Mouse (Mus musculus) liver, adult (tissue): Measurements from ENCODE around the gene Abhd5.

Experiments used
- GATA4 ChIP-seq: IDR thresholded peaks from 2 replicates; pipeline ENCODE4 v1.6.1; 2014; ENCODE audit warnings: mild to moderate bottlenecking, low read length; ENCODE audit not compliant: insufficient replicate concordance

Abhd5 gene

DNA sequence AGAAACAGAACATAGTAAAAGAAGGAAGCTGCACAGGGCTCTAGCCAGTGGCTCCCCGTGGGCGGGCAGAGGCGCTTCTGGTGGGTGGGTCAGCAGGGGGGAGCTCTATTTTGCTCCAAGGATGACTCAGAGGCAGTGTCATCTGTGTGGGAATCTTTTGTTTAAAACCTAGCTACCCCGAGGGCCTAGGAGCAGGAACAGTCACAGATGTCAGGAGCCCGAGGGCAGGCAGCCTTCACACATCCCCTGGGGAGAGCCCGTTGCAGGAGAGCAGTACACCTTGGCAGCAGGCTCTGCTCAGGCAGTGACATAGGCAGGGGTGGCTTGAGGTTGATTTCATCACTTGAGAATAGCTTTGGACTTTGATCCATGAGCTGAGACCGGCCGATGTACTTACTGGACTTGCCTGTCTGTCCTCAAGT, 13.9 kb upstream of the Abhd5 start:
- TF ChIP-seq GATA4 = no peak

DNA sequence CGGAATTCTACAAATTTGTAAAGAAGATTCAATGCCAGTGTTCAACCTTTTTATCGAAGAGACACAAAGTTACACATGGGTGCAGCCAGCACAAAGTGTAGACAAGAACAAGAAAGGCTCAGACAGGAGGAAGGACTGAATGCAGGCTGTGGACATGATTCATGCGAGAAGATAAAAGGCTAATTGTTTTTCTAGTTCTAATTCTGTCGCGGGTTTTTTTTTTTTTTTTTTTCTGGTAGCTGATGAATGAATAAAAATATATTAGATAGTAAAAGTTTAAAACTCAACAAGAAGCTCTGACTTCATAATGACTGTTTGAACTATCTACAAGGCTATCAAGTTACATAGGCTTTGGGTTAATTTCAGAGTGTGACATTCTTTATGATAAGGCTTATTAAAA, 11.4 kb upstream of the Abhd5 start:
- no peak for TF ChIP-seq GATA4

DNA sequence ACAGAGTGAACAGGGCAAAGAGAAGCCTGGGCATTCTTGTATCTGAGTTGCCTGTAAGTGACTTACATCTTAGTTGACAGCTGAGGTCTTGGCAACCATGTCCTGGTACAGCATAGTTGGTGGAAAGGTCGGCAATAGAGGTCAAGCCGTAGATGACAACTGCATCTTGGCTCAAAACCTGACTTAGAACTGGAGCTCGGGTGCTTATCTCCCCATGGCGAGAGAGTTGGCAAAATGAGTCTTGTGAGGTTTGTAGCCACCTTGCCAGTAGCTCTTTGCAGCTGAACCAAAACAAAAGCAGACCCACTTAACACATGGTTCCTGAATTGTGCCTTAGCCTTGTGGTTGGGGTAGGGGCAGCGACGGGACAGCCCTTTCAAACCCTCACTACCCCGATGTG, 8.0 kb upstream of the Abhd5 start:
- no peak for TF ChIP-seq GATA4

DNA sequence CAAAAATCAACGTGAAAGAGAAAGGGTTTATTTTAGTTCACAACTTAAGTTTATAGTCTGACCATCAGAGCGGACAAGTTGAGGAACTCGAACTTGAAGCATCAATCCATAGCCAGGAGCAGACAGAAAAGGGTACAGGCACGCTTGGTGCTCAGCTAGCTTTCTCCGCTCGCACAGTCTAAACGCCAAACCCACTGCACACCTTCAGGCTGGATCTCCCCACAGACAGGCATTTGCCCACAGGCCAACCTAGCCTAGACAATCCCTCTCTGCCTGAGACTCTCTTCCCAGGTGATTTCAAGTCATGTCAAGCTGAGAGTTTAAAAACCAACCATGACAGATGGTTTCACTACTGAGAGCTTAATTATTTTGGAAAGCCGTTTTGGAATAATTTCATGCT, 6.8 kb upstream of the Abhd5 start:
- no peak for TF ChIP-seq GATA4

DNA sequence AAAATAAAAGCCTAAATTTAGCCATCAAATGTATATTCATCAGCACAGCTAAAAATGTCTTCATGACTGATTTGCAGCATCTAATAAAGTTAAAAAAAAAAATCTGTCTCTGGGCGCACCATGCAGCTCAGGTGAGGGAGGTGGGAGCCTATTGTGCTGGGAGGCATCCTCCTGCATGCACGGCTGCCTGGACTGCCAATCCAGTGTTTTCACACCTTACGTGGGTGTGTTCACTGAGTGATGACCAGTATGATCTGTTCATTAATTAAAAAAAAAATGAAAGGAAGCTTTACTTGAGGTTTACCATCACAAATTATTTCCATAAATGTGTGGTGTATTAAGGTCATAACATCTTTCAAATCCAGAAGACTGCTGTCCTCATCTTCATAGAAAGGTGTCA, 6.1 kb upstream of the Abhd5 start:
- TF ChIP-seq GATA4 = no peak

DNA sequence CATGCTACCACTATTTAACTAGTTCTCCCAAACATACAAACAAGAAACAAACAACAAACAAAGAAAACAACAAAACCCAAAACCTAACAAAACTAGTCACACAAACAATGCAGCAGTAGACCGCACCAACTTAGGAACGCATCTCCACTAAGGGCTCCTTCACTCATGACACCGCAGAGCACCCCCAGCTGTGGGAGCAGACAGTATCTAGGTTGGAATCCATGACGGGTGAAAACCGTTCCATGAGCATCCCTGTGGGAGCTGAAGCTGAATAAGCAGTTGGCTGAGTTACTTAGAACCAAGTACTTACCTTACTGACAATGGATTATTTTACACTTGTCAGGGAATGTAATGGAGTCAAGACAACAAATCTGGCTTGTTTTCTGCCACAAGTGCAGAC, 5.3 kb upstream of the Abhd5 start:
- no peak for TF ChIP-seq GATA4

DNA sequence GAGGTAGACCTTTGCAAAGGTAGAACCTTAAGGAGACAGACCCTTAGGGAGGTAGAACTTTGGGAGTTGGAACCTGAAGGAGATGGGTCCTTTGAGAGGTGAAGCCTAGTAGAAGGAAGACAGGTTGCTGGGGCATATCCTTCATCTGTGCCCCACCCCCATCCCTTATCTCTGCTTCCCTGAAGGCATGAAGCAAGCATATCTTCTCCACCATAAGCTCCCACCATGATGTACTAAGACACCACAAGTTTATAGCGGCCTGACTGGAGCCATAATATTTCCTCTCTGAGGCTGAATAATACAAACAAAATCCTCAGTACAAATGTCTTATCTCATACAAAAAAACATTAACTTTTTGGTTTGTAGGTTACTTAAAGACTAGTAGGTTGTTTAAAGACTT, 3.5 kb upstream of the Abhd5 start:
- TF ChIP-seq GATA4 = no peak

DNA sequence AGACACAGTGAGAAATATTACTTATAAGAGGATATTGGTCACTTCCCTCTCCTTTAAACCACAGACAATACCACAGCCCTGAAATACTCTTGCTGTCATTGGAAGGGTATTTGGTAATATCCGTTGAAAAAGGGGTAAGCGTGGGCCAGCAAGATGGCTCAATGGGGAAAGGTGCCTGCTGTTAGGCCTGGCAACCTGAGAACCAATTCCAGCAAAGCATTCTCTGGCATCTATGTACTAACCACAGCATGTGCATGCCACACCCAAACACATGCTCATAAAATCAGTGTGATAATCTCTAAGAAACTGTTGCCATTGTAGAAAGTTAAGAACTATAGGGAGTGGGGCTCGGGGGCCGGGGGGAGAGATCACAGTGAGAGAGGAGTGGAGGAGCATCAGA, 2.1 kb upstream of the Abhd5 start:
- no peak for TF ChIP-seq GATA4

DNA sequence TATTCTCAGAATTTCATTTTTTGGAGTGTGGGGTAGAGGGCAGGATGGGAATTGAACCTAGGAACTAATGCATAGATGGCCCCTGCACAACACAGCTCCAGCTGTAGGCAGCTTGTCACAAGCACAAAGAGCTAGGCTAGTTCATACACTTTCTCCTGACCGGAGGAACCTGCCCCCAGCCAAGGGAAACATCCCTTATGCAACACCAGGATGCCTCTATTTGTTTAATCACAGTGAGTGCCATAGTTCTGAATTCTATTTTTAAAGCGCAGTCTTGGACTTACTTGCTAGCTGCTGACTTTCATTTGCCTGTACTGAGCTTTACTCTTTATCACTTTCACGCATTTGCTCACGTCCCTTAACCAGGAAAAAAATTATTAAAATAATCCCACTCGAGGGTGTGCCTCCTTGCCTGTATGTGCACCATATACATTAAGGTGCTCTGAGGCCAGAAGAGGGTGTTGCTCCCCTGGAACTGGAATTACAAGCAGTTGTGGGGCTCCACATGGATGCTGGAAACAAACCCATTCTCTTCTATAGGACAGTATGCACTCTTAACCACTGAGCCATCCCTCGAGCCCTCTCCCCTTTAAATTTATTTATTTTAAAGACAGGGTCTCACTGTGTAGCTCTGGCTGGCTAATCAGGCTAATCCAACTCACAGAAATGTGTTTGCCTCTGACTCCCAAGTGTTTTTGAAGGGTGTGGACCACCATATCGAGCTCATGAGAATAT, 845 bp upstream of the Abhd5 start:
- no peak for TF ChIP-seq GATA4

DNA sequence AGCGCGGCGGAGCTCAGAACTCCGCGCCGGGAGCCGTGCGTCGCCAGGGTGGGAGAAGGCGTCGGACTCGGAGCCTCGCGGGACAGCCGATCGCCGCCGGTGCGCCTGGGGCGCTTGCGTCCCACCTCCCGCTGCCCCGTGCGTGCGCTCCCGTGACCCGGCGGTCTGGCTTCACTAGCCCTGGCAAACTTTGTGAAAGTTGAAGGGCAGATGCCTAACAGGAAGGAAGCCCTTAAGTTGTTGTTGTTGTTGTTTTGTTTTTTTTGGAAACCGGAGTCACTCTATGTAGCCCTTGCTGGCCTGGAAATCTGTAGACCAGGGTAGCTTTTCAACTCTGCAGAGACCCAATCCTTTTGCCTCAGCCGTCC, 601 bp downstream of the Abhd5 start:
- no peak for TF ChIP-seq GATA4

DNA sequence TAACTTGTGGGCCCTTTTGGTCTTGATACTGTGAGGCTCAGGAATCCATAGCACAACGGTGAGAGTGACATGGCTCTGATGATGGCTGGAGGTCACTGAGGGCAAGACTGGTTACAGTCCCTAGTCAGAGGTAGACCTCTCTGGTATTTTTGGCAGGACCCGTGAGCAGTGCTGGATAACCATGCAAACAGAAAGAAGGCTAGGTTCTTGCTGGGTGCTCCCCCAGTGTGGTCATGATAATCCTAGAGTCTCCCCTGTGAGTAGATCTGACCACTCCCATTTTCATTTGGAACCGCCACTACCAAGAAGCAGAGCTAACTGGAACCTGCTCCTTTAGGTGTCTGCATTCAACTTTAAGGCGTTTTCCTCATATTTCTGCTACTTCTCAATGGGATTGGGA, 1.5 kb downstream of the Abhd5 start:
- TF ChIP-seq GATA4 = no peak

DNA sequence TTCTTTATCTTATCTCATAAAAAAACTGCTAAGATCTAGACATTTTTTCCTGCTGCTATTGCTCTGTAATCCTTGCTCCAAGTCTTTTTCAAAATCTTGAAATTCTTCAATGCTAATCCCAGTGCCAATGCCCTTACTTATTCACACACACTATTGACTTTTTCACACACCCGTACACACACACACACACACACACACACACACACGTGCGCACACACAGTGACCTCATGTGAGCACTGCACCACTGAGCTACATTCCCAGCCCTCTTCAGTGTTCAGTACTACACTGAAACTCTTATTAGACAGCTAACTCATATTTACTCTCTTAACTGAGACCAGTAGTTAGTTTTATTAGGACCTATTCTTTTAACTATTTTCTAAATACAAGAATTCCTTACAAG, 2.8 kb downstream of the Abhd5 start:
- no peak for TF ChIP-seq GATA4

DNA sequence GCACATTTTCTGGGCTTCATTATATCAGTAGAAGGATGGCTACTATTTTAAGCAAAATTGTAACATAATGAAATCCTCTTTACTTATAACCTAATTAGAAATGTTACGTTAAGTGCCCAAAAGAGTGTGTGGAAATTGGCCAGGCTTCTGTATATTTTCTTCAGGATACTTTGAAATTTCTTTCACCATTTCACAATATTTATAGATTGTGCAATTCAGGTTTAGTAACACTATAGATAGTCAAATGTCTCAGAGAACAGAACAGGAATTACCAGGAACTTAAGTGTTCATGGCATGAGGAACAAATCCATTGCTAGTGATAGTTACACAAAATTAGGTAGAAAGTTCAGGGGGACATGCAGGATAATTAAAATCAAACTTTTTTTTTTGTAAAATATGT, 5.7 kb downstream of the Abhd5 start:
- no peak for TF ChIP-seq GATA4

DNA sequence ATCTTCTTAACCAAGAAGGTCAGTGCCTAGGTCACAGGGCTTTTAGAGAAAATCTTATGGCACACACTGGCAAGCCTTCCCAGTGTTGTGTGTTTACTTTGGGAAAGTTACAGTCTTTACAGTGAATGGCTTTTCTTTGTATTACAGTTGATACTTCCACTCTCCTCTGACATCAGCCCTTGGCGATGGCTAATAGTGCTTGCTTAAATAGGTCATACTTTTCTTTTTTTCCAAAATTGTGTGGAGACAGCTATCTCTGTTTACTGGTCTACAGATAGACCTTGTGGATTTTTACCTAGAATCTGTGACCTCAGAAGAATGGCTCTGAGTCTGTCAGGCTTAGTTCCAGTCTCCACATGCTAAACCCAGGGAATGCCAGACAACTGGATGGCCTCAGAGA, 6.2 kb downstream of the Abhd5 start:
- no peak for TF ChIP-seq GATA4

DNA sequence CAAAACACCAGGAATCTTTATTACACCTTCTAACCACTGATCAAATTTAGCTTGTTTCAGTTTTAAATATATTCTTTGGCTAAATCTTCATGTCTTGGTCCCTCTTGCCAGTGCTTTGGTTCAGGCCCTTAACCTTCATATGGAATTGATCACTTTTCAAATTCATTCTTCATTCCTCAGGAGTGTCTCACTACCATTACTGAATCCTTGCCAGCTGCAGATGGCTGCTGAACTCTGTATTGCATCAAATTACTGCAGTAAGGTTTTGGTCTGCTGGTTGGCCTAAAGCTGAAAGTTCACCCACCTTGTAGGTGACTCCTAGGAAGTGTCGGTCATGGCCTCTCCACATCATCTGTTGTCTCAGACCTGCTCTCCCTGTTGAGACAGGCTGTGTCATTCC, 12.8 kb downstream of the Abhd5 start:
- TF ChIP-seq GATA4 = no peak

DNA sequence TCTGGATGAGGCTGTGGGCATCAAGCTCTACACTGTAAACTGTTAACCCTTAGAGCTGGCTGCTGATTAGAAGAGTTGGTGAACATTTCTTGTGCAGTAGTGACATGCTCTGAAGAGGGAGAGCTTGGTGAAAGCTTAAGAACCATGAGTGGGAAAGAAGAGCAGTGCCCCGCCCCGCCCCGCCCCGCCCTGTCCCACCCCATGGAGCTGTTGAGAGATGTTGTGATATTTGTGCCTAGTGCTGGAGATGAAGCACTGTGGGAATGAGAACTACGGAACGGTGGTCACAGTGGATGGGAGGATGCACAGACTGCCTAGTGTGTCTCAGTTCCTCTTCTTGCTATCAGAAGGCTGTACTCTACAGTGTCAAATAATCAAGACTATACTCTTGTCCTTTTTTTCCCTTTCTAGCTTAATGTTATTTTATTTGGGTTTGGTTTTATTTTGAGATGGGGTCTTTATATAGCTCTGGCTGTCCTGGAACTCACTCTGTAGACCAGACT, 18.9 kb downstream of the Abhd5 start:
- no peak for TF ChIP-seq GATA4

DNA sequence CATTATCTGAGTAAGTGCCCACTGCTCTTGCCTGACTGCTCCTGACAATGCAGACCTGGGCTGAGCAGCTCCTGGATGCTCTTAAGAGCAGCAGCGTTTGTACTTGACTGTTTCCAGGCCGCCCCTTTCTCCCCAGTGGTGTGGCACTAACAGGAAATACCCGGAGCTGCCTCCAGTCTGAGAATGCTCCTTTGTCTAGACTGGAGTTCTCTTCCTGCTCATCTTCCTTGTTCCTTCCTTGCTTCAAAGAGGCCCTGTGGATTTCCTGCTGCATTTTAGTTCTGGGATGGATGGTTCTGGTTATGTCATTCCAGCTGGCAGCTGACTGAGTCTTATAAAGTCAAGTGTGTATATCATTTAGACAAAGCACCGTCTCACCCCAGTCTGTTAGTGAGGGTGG, 21.1 kb downstream of the Abhd5 start:
- no peak for TF ChIP-seq GATA4
